Mouse (Mus musculus) erythroblast, embryonic 14.5 days (primary cell): ENCODE measurements around the gene D6Ertd527e.
A peak's percentile ranks its signal among the peaks of the same experiment; 100 is the strongest.

Source experiments
- GATA1 ChIP-seq: IDR thresholded peaks from 2 replicates; pipeline ENCODE4 v1.6.1; 2012; ENCODE audit warnings: low read length, inconsistent platforms, mixed read lengths
- TAL1 ChIP-seq: IDR thresholded peaks from 3 replicates; pipeline ENCODE4 v1.6.1; 2012; ENCODE audit warnings: low read length, inconsistent platforms, mixed read lengths

DNA sequence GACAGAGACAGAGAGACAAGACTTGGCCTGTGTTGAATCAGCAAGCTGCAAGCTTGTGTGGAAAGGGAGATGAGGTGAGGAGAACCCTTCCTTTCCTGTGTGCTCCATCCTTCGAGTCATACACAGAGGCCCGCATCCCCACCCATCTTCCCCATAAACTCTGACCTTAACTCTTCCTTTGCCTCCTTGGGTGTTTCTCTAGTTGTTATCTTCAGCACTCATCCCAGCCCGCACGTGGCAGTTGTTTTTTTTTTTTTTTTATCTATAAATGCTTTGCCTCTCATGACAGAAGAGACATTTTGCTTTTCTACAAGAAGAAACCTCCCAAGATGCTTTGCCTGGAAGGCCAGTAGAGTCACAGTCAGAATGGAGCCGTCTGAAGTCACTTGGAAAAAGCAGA lies 33.9 kb downstream of the D6Ertd527e start:
- TF ChIP-seq GATA1 (0 out of 2 replicates have a peak, but pooled peaks have one; percentile 15), TAL1 (no peak)
